Mouse (Mus musculus) T-helper 17 cell (primary cell): ENCODE results near the gene Ap1b1.

Experiments used
- in situ Hi-C, 2 experiments: fragments of 300-600 bp; cut with MboI, MseI; formaldehyde crosslinking; loops; 1 replicate in 1 of 2; 2 replicates in 1 of 2; pipeline ENCODE4 v1.15.1; 2025; ENCODE audit warnings: high pct_unique_total_duplicates in 2 of 2

Gene Ap1b1

GRCm38 (mm10) chr11:4984249-4984648 is 2.4 kb upstream of the Ap1b1 start:
- in situ Hi-C loops: no loop called here

GRCm38 (mm10) chr11:4984799-4985198 is 1.8 kb upstream of the Ap1b1 start:
- in situ Hi-C loops: no loop called here

- in situ Hi-C loops: no loop called here
Measured at GRCm38 (mm10) chr11:4987487-4987852, 846 bp downstream of the Ap1b1 start.

- in situ Hi-C loops: no loop called here
Measured at GRCm38 (mm10) chr11:4989187-4989586, 2.6 kb downstream of the Ap1b1 start.

- in situ Hi-C loops: no loop called here
Measured at GRCm38 (mm10) chr11:4992471-4992870, 5.8 kb downstream of the Ap1b1 start.

- in situ Hi-C loops: no loop called here
Measured at GRCm38 (mm10) chr11:4995676-4996075, 9.1 kb downstream of the Ap1b1 start.

GRCm38 (mm10) chr11:4996621-4997199 is 10.1 kb downstream of the Ap1b1 start:
- in situ Hi-C loops: no loop called here

GRCm38 (mm10) chr11:4998352-4998751 is 11.7 kb downstream of the Ap1b1 start:
- in situ Hi-C loops: no loop called here

GRCm38 (mm10) chr11:4998762-4999161 is 12.1 kb downstream of the Ap1b1 start:
- in situ Hi-C loops: no loop called here

- in situ Hi-C loops: no loop called here
Measured at GRCm38 (mm10) chr11:5000241-5000640, 13.6 kb downstream of the Ap1b1 start.

GRCm38 (mm10) chr11:5002826-5003225 is 16.2 kb downstream of the Ap1b1 start:
- in situ Hi-C loops: no loop called here

- in situ Hi-C loops: loop anchor here in 1 of 2 experiments (5.0 kb wide), 1 partner anchor 92 kb away; the partner anchor contains the start of genes Ewsr1 and Rhbdd3
Measured at GRCm38 (mm10) chr11:5005528-5005927, 18.9 kb downstream of the Ap1b1 start.

GRCm38 (mm10) chr11:5007186-5007585 is 20.6 kb downstream of the Ap1b1 start:
- in situ Hi-C loops: loop anchor here in 1 of 2 experiments (5.0 kb wide), 1 partner anchor 90 kb away; the partner anchor contains the start of genes Ewsr1 and Rhbdd3

- in situ Hi-C loops: loop anchor here in 1 of 2 experiments (5.0 kb wide), 1 partner anchor 88 kb away; the partner anchor contains the start of genes Ewsr1 and Rhbdd3
Measured at GRCm38 (mm10) chr11:5008867-5009266, 22.2 kb downstream of the Ap1b1 start.

GRCm38 (mm10) chr11:5009354-5010074 is 22.9 kb downstream of the Ap1b1 start:
- in situ Hi-C loops: loop anchor here in 1 of 2 experiments (5.0 kb wide), 1 partner anchor 88 kb away; the partner anchor contains the start of genes Ewsr1 and Rhbdd3

- in situ Hi-C loops: no loop called here
Measured at GRCm38 (mm10) chr11:5010205-5010604, 23.6 kb downstream of the Ap1b1 start.

- in situ Hi-C loops: no loop called here
Measured at GRCm38 (mm10) chr11:5011480-5011879, 24.9 kb downstream of the Ap1b1 start.

GRCm38 (mm10) chr11:5012213-5012715 is 25.6 kb downstream of the Ap1b1 start:
- in situ Hi-C loops: no loop called here

- in situ Hi-C loops: no loop called here
Measured at GRCm38 (mm10) chr11:5015720-5016119, 29.1 kb downstream of the Ap1b1 start.

- in situ Hi-C loops: no loop called here
Measured at GRCm38 (mm10) chr11:5016286-5016685, 29.7 kb downstream of the Ap1b1 start.

GRCm38 (mm10) chr11:5017506-5017905 is 30.9 kb downstream of the Ap1b1 start:
- in situ Hi-C loops: no loop called here

GRCm38 (mm10) chr11:5025108-5025507 is 38.5 kb downstream of the Ap1b1 start:
- in situ Hi-C loops: no loop called here

- in situ Hi-C loops: no loop called here
Measured at GRCm38 (mm10) chr11:5028228-5028627, 41.6 kb downstream of the Ap1b1 start.
